Mouse (Mus musculus) monocyte, adult 2 months (primary cell): ENCODE data around the gene Prr14.

Experiments used
- DNase-seq, 2 experiments: peaks; one replicate each; pipeline ENCODE4 v3.0.0; 2022; ENCODE audit warnings: low spot score in 2 of 2, low read depth in 1 of 2

Gene Prr14

GRCm38 (mm10) chr7:127511241-127511640 is 51.8 kb downstream of the Prr14 start:
- DNase-seq, result no peak

DNA sequence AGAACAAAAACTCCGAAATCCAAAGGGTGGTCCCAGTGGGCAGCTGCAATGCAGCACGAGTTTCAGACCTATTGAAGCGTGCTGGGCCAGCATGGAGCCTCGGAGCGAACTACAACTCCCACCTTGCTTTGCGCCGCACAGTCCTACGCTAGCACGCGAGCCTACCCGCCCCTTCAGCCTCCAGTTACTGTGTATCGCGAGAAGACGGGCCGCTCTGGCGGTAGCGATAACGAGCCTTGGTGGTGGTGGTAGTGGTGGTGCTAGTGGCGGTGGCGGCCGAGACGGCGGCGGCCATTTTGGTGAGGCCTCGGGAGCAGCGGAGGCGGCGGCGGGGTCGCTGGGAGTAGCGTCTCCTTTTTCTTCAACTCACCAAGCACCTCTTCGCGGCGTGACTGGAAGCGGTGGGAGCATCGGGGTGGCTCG is 52.4 kb downstream of the Prr14 start, which contains the start of gene Srcap:
Srcap (plus strand) TSS at position 176 of the 423 bp plus-strand sequence.
- peak; percentile 89 to 91 for DNase-seq

GRCm38 (mm10) chr7:127512231-127513015 is 53.0 kb downstream of the Prr14 start:
- DNase-seq, result peak; percentile 68 to 84

DNA sequence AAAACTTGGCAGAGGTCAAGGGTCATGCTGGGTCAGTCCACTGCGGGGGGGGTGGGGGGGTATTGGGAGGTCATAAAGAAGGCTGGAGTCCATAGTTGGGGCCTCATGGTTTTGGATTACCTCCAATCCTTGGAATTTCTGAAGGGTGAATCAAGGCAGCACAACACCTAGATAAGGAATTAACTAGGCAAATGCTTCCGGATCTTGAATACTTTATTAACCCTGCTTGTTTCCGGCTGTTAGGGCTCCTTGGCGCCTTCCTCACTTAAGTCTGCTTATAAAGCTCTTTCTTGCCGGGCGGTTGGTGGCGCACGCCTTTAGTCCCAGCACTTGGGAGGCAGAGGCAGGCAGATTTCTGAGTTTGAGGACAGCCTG is 53.6 kb downstream of the Prr14 start:
- DNase-seq, result peak; percentile 14 to 26

- DNase-seq, result no peak
Observed at GRCm38 (mm10) chr7:127513781-127514180, 54.4 kb downstream of the Prr14 start.

GRCm38 (mm10) chr7:127515846-127516245 is 56.4 kb downstream of the Prr14 start:
- DNase-seq, result no peak

DNA sequence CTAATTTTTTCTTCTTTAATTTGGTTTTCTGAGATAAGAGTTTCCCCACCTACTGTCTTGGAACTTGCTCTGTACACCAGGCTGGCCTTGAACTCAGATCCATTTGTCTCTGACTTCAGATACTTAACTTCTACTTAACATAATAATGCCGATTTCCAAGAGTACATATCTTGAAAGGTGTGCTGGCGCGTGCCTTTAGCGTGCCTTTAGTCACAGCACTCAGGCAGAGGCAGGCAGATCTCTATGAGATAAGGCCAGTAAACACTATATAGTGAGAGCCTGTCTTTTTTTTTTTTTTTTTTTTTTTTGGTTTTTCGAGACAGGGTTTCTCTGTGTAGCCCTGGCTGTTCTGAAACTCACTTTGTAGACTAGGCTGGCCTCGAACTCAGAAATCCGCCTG is 56.9 kb downstream of the Prr14 start:
- DNase-seq, result no peak

DNA sequence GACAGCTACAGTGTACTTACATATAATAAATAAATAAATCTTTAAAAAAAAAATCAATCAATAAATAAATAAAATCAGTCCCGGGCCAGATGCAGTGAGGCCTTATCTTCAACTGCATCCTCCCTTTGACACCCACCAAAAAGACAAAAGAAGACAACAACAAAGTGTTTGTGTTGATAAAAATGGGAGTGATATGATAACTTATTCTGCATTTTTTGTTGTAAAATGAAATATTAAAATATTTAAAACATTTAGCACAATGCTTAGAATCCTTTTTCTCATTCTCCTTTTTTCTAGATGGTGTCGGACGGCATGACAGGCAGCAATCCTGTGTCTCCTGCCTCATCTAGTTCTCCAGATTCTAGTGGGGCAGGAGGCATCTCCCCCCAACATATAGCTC is 59.9 kb downstream of the Prr14 start, which contains the start of gene Gm42715:
Gm42715 (plus strand) TSS at position 301 of the 400 bp plus-strand sequence.
- DNase-seq, result no peak
